Comparison of ENCODE assay signal across 17 mouse cellular contexts in the genomic region with DNA sequence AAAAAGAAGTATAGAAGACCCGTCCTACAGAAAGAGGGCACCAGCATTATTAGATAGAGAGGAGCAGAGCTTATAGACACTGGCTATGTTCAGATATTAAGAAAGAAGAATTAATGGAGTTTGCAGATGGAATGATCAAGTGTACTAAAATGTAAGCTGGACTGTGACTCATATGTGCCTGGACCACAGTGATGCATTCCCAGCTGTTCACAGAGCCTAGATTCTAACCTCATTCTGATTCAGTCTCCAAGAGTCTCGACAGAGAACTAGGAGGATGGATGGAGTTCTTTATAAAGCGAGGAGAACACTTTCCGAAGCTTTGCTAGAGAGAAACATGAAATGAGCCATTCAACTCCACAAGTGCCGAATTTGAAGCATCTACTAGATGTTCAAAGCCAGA.
"Had no signal": no experiment of that assay in that cellular context is flagged by ENCODE, and none has a peak within 500 bp of the region (broad histone marks: within the 10 kb centered on the region; RNA-seq: fewer than 3 reads in every experiment).

No protein-coding gene starts in this region.

- H3K9ac ChIP-seq: liver, postnatal 0 days; lung, embryonic 15.5 days; midbrain, embryonic 12.5 days; neural tube, embryonic 13.5 days; neural tube, embryonic 15.5 days; stomach, embryonic 15.5 days had no signal

- H3K4me1 ChIP-seq: lung, embryonic 15.5 days; midbrain, embryonic 10.5 days; neural tube, embryonic 15.5 days; stomach, embryonic 15.5 days had no signal

- H3K4me3 ChIP-seq: lung, embryonic 15.5 days; midbrain, embryonic 10.5 days; midbrain, embryonic 12.5 days; neural tube, embryonic 13.5 days; neural tube, embryonic 15.5 days; stomach, embryonic 15.5 days had no signal

- H3K36me3 ChIP-seq: lung, embryonic 15.5 days; midbrain, embryonic 10.5 days; midbrain, embryonic 12.5 days; neural tube, embryonic 13.5 days; neural tube, embryonic 15.5 days; stomach, embryonic 15.5 days had no signal

- H3K9me3 ChIP-seq: lung, embryonic 15.5 days; midbrain, embryonic 10.5 days; midbrain, embryonic 12.5 days; neural tube, embryonic 13.5 days; neural tube, embryonic 15.5 days; stomach, embryonic 15.5 days had no signal

- H3K4me2 ChIP-seq: lung, embryonic 15.5 days; midbrain, embryonic 12.5 days; neural tube, embryonic 13.5 days; neural tube, embryonic 15.5 days; stomach, embryonic 15.5 days had no signal

- ATAC-seq: liver, postnatal 0 days; midbrain, embryonic 16.5 days had no signal

- H3K27ac ChIP-seq: lung, embryonic 15.5 days; midbrain, embryonic 10.5 days; midbrain, embryonic 12.5 days; neural tube, embryonic 13.5 days; neural tube, embryonic 15.5 days; stomach, embryonic 15.5 days; stomach, postnatal 0 days had no signal

- DNase-seq: liver, postnatal 0 days; lung, adult 2 months; lung, postnatal 10 days; lung, postnatal 4 days; midbrain, embryonic 14.5 days; right cerebral cortex, postnatal 14 days; thymus, adult 2 months; thymus, postnatal 25 days; thymus, postnatal 4 days had no signal

- H3K27me3 ChIP-seq: lung, embryonic 15.5 days; midbrain, embryonic 12.5 days; neural tube, embryonic 13.5 days; neural tube, embryonic 15.5 days; stomach, embryonic 15.5 days had no signal
